Mouse (Mus musculus) lung, postnatal 36 days (tissue): ENCODE data around the gene Rab42.

Experiments
- DNase-seq: peaks from one replicate; pipeline ENCODE4 v3.0.0; 2022; ENCODE audit warnings: mixed read lengths

The Rab42 gene

DNA sequence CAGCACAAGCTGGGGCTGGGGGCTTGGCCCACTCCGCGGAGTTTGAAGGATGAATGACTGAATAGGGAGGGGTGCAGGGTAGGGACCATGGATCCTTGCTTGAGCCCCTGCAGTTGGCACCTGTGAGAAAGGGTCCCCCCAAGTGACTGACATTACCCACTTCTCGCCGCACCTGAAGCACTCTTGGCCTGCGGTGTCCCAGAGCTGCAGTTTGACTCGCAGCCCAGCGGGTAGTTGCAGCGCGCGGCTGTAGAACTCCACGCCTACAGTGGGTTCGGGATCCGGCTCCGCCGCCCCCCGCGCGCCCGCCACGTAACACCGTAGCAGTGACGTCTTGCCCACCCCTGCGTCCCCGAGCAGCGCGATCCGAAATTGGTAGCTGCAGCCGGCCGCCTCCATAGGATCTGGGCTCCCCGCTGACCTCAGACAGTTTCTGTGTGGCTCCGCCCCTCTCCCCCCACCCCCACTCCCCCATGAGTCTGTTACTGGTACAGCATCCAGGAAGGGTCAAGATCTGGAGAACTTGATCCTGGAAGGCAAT, at the start of gene Rab42:
Rab42 (minus strand) TSS at position 447 of the 541 bp plus-strand sequence.
- DNase-seq: peak; percentile 51

DNA sequence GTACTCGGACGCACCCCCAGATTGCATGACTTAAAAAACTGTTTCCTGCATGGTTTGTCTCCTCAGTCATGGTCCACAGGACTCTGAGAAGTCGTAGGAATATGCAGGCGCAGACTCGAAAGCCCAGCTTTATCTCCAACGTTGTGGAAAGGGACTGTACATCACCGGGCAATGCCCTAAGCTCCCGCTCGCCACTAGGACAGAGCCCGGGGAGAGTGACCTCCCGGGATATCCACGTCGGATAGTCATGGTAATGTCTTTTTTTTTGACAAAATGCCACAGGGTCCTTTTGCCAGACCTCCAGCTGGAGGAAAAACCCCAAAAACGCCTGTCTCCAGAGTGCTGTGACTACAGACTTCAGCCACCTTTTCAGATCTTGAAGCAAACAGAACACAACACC, 49.6 kb upstream of the Rab42 start:
- DNase-seq: peak; percentile 26

DNA sequence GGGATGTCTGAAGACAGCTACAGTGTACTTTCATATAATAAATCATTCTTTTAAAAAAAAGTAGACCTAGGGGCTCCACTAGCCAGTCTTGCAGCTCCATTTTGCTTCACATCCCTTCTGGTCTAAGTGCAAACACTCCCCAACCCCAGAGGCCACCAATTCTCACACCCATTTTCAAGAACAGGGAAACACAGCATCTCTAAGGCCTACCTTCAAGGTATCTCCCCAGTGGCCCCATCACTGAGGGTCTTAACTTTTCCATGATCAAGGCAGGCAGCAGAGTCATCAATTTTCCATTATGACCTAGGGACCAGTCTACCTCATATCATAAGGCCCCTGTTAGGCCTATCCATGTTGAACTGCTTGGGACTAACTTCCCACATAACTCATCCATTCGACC, 48.2 kb upstream of the Rab42 start:
- DNase-seq: no peak

DNA sequence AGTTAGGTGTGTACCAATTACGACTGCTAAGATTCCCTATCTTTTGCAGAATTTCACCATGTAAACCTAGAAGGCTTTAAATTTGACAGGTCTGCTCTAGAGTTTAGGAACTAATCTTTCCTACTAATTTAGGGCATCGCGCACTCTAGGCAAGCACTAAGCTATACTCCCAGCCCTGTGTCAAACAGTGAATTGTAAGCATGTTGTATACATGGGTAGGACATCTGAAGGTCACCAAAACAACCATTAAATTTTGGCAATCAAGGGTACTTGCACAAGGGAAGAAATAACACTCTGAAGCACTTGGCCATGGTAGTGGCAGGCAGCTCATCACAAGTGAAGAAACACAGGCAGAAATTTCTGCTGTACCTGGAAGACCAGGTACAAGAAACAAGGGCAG, 47.7 kb upstream of the Rab42 start:
- no peak for DNase-seq

DNA sequence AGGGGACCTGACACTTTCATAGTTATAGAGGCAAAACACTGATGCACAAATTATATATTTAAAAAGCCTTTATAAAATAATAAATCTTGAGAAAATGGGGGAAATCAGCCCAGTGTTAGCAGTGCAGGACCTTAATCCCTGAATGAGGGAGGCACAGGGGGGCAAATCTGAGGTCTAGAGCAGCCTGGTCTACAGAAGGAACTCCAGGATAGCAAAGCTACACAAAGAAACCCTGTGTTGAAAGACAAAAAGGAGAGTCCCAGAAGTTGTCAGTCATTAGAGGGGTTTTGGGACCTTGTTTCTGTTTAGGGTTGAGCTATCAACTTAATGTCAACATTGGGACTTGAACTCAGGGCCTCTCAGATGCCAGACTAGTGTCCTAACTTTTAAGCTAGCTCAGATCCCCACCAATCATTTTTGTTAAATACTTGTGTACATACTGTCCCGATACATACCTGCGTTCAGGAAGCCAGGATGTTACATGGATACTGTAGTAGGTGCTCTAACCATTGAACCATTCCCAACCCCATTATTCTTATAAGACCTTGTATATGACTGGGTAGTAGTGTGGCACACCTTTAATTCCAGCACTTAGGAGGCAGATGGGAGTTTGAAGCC, 47.0 kb upstream of the Rab42 start:
- no peak for DNase-seq

DNA sequence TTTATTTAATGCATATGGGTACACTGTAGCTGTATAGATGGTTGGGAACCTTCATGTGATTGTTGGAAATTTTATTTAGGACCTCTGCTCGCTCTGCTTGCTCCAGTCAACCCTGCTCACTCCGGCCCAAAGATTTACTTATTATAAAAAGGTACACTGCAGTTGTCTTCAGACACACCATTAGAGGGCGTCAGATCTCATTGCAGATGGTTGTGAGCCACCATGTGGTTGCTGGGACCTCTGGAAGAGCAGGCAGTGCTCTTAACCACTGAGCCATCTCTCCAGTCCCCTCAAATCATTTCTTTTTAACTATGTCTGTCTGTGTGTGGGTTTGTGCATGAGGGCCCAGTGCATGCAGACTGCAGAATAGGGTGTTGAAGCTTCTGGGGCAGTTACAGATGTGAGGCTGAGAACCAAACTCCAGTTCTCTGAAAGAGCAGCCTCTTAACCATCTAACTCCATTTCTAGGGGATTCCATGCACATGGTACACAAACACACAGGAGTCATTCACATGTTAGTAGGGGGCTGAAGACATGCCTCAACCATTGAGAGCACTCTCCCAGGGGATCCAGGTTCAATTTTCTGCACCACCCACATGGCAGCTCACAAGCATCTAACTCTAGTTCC, 46.4 kb upstream of the Rab42 start:
- DNase-seq: no peak

DNA sequence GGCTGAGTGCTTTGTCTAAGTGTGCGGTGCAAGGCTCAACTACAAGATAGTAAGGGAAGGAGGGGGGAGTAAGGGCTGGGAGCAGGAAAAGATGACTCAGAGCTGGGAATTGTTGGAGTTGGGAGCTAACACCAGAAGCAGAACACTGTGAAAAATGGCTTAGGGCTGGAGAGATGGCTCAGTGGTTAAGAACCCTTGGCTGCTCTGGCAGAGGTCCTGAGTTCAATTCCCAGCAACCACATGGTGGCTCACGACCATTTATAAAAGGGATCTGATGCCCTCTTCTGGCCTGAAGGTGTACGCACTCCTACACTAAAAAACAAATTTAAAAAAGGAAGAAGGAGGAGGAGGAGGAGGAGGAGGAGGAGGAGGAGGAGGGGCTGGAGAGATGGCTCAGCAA, 43.5 kb upstream of the Rab42 start:
- DNase-seq: peak; percentile 26

DNA sequence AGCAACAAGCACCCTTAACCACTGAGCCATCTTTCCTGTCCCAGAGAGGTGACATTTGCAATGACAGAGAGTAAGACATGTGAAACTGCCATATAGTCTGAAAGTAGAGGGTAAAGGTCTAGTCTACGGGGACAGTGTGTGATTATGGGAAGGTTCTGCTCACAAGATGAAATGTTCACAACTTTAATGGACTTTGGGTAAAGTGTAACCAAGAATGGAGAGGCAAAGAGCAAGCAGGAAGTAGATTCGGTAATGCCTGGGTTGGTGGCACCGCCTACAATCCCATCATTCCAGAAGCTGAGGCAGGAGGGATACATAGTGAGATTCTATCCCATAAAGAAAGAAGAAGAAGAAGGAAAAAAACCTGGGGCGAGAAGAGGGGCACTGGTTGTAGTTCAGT, 43.1 kb upstream of the Rab42 start:
- DNase-seq: no peak

DNA sequence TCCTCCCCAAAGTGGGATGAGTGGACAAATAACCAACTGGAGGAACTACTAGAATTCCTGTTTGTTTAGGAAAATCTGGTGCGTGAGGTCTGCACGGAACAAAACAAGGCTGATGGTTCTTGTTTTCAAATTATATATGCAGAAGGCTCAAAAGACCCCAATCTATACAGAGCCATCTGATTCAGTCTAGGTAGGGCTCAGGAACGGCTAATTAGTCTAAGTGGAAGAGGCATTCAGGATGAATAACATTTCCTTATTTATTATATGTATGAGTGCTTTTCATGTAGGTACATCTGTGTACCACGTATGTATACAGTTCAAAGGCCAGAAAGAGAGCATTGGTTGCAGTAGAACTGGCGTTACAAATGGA, 42.6 kb upstream of the Rab42 start:
- no peak for DNase-seq

DNA sequence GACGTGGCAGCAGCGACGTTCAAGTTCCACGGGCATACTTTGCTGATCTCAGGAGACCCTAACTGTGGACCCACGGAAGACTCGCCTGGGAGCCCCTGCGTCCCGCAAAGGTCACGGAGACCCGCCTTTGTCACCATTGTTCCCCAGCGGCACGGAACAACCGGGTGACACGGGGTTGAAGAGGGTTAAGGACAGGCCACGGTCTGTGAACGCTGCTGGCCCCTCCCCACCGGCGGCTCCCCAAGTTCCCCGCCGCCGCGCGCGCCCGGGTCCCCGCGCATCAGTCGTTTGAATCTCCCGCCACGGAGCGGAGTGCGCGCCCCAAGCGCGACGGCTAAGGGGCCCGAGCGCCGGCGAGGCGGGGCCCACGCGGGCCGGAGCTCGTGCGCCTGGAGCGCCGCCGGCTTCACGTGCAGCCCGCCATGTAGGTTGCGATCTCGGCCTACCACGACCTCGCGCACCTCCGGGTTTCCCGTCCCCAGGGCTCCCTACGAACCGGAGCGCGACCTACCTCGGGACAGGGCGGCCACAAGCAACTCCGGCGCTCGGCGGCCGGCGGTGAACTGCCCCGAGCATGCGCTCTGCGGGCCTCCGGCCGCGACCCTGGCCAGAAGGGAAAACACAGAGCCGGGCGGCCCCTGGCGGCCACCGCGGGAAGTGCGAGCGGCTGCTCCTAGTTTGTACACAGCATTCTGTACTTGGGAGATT, 42.1 kb upstream of the Rab42 start:
- peak; percentile 98 for DNase-seq

DNA sequence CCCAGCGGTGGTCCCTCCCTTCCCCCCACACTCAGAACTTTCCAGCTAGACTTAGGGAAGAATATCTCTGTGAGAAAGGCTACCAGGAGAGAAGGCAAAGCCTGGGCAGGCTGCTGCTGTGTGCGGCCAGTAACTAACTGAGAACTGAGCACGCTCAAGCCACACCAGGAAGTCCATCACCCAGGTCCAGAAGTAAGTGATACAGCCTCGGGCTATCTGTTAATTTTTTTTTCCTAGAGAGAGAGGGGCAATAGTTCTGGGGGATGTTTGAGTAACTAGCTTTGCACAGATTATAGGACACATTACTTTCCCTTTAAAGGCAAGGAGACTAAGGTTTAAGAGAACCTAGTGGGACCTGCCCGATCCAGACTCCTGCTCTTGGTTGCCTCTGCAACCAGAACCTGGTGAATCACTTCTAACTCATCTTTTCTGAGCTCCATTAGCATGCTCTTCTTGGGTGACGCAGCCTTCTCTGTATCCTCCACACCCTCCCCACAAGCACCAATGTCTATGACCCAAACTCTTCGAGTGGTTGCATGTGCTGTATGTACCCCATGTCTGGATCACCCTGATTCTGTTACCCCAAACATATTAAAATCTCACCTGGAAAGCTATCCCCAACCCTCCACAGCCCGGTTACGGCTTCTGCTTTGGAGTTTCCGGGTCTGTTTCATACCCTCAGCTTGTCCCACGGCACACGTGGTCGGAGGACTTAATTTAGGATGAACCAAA, 41.4 kb upstream of the Rab42 start:
- peak; percentile 7 for DNase-seq

DNA sequence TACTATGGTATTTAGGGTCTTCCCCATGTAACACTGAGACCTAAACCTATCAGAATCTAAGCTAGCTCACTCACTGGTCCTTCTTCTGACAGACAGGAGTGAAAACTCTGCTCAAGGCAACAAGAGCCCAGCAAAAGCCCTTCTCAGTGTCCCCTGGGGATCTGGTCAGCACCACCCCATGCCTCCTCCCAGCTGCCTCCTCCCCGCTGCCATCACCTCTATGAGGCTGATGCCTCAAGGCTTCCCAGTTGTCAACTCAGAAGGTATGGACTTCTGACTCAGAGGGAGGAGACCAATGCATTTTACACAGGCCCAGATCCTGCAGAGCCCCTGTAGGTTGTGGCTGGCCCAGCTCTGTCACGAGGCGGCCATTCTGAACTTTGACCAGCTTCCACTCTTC, 38.3 kb upstream of the Rab42 start:
- DNase-seq: no peak

DNA sequence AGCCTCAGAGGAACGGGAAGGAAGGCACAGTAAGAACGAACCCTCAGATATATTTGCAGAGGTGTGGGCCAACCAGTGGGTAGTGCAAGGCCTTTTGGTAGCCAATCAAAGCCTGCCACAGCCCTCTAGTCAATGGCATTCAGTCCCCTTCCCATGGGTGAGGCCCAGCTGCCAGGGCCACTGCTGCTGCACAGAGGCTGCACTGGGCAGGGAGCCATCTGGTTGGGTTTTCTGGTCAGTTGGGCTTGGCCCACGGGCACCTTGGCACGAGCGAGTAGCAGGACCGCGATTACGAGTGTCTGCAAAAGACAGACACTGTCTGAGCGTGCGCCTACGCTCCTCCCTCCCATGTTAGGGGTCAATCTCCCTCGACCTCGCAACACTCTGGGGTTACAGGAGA, 35.8 kb upstream of the Rab42 start:
- DNase-seq: peak; percentile 7

DNA sequence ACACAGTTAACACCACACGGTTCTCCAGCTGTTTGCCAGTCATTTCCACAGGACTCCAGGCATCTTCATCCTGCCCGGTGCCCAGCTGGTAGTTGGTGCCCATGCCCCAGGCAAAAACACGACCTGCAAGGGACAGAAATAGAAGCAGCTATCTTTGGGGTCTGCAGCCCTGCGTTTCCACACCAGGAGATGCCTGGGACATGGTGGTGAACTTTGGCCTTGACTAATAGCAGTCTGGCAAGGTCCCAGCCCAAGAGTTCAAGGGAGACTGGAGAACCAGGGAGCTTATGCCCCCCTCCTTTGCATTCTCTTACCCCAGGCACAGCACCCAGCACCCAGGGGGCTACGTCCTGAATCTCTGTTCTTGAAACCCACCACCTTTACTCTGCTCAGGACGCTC, 29.7 kb upstream of the Rab42 start:
- DNase-seq: no peak

DNA sequence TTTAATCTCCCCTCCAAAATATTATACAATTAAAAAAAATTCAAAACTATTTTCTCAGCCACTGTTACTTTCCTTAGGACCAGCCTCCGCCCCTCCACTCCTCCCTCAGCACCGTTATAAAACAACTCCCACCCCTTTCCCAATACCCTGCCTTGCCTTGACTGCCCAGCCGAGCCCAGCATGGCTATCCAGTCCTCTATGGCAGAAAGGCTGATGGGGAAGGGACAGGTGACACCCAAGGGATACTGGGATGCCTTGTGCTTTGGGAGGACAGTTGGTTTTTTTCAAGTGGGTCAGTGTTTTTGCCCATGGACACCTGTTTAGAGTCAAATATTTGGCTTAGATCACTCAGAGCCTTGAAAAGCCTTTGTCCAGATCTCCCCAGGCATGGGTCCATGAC, 28.8 kb upstream of the Rab42 start:
- no peak for DNase-seq

DNA sequence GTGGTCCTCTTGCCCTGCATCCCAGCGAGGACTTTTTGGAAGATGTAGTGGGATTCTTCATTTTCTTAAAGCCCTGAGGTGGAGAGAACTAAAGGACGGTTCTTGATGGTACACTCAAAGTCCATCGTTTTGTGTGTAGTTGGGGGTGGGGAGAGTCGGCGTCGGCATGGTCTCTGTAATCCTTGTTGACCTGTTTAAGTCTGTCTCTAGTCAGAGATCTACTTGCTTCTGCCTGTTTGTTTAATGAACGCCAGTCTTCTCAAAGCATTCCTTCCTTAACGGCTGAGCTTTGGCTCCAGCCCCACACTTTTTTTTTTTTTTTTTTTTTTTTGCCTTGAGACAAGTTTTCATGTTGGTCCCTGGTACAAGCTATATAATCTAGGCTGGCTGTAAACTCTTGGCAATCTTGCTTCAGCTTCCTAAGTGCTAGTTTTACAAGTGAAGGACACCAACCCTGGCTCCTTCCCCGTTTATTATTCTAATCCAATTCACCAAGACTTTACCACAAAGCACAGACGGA, 26.7 kb upstream of the Rab42 start:
- no peak for DNase-seq

DNA sequence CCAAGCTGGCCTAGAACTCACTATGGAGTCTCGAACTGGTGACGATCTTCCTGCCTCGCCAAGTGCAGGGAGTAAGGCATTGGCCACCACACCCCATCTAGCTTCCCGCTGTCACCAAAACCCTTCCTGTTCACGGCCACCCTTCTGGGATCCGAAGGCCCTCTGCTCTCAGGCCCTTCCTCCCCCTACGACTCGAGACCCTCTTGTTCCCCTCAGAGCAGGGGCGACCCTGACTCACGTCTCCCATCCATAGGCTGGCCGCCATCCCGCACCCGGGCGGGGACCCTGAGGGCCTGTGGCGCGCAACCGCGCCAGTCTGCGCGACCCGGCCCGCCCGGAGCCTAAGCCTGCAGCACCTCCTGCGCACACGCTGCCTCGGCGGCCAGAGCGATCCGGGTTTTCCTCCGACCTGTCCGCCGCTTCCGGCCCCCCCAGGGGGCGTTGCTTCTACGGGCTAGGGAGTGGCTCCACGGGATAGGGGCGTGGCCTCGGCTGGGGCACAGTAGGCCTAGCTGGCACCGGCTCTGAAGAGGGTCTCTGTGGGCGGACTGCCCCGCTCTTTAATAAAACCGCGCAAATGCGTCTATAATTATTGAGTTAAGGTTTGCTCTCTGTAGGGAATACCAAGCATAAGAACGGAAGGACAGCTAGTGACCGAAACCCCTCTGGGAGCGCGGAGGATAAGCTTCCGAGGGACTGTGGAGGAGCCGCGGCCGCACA, 26.1 kb upstream of the Rab42 start, which contains the start of gene Trnau1ap:
Trnau1ap (minus strand) TSS at position 424 of the 720 bp plus-strand sequence.
- DNase-seq: peak; percentile 94

DNA sequence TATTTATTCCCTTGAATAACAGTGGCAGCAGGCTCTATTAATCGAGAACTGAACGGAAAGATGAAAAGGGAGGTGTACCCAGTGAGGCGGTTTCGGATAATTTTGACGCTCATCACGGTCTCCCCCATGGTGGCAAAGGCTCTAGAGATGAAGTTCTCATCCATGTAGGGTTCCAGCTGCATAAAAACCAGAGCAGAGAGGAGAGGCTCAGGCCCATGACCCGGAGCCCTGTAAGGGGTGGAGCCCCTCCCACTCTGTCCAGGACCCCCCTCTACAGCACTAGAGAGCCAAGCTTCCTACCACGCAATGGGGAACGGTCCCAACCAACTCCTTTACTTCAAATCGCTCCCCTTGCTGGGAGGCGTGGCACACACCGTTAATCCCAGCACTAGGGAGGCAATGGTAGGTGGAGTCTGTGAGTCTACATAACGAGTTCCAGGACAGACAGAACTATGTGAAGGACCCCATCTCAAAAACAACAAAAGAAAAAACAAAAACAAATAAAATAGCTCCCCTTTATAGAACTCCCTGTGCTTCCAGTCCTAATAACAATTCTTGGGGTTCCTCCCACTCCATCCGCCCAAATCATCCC, 25.3 kb upstream of the Rab42 start:
- no peak for DNase-seq

DNA sequence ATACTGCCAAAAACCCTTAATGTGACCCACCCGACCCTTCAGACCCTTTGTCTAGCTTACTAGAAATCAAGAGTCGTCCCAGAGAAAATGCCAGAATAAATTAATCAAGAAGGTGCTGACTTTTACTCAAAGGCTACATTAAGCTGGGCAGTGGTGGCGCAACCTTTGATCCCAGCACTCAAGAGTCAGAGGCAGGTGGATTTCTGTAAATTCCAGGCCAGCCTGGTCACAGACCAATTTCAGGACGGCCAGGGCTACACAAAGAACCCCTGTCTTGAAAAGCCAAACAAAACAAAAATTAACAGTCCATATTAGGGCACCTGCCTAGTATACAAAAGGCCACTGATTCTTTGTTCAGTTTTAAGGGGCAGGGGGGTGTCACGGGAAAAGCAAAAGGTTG, 23.3 kb upstream of the Rab42 start:
- no peak for DNase-seq

DNA sequence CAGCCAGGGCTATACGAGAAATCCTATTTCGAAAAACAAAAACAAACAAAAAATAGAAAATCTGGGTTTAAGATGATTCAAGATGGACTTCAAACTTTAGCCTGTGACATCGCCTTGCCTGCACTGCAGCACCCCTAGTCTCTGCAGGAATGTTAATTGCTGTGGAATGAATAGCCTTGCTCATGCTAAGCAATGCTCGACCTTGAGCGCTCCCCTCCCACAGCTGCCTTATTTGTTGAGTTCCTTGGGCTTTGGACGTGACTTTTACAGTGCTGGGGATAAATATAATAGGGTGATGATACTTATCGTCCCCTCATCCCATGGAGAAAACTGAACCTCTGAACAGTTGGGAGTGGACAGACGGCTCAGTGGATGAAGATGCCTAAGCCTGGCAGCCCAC, 12.5 kb upstream of the Rab42 start:
- no peak for DNase-seq

DNA sequence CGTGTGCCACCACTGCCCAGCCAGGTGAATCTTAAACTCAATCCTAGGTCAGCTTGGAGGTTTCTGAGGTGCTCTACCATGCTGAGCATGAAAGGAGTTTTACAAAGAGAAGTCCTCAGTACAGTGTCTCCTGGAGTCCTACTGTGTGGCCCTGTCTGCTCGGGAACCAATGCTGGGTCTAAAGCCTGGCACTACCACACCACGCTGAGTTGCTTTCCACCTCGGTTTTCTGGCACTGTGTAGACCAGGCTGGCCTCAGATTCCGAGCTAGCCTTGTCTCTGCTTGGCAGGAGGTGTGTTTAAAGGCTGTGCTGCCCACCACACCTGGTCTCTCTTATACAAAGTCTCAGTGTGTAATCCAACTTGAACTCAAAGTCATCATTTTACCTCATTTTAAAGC, 9.4 kb upstream of the Rab42 start:
- no peak for DNase-seq

DNA sequence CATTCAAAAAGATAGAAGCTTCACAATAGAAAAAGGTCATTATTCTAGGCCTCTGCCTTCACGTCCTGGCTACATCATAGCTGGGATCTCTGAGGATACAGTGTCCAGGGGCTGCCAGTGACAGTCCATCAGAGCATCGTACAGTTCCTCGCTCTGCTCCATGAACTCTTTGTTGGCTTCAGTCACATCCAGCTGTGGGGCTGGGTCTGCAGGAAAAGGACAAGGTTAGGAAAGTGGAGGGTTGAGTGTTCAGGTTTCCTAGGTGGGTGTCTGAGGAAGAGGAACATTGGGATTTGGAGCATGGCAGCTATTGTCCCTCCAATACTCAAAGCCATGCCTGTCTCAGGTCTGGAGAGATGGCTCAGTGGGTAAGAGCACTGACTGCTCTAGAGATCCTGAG, 8.6 kb upstream of the Rab42 start:
- DNase-seq: no peak
